Mouse (Mus musculus): Measurements from ENCODE around the gene Neu4.
"Not testable (repeated sequence)": the region's sequence is repeated elsewhere in the genome, so short reads cannot be mapped to it uniquely, and the experiment has no call there.

Gene Neu4

DNA sequence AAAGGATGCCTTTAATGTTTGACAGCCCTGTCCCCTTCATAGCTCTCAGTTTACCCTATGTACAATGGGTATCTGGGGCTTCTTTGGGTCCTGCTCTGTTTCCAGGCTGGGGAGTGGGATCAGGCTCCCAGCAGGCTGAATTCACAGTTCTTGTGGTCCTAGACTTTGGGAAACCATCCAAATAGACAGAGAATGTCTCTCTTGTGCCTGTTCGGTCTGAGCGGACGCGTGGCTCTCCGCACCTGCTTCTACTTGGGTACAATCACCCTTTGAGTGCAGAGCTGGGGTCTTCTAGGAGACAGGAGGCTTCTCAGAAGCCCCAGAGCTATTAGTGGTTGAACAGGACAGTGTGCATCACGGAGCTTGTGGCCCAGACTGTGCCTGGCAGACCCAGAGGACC, at the start of gene Neu4:
TSS of gene Neu4 (plus strand) at position 301 of the 400 bp plus-strand sequence.
- DNase-seq (ENCODE audit: inconsistent ontology term): no peak

DNA sequence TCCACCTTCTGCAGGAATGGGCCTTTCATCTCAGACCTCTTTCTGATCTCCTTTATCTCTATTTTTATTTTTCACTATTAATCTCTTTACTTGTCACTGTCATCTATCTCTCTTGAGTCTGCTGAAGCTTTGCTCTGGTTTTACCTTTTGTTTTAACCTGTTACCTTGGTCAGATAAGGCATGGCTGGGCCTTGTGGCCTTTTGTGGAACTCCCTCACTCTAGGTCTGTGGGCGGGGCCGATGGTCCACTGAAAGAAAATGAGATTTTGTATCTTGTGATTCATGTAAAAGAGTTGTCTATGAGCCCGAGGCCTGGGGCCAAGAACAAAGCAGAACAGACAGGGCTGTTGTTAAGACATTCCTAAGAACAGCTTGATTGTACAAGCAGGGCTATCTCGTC, 49.5 kb upstream of the Neu4 start:
- DNase-seq (ENCODE audit: inconsistent ontology term): not testable (repeated sequence)

DNA sequence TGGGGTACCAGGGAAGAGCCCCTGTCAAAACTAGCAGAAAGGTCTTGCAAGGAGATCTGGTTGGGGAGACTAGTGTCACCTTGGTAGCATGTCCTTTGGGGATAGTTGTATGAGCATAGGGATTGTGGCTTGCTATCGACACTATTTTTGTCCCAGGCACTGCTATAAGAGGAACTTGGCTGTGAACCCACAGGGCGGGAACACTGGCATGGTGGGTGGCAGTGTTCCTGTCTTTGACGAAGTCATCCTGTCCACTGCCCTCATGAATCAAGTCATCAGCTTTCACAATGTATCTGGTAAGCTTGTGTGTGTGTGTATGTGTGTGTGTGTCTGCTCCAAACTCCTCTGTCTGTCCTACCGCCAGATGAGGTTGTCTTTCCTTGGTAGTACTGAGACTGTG, 44.5 kb upstream of the Neu4 start:
- DNase-seq (ENCODE audit: inconsistent ontology term): not testable (repeated sequence)

DNA sequence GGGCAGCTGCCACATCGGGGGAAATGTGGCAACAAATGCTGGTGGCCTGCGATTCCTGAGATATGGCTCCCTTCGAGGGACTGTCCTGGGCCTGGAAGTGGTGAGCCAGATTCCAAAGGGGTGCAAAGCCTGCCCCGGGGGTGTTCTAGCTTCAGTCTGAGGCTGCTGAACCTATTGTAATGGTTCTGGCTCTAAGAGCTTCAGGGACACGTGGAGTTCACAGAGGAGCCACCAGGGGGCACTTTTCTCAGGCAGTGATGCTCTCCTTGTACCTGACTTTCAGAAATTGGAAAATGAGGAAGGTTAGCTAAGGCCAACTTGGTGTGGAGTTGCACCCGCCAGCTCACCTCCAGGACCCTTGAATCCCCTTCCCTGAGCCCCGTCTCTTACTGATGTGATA, 42.0 kb upstream of the Neu4 start:
- DNase-seq (ENCODE audit: inconsistent ontology term): not testable (repeated sequence)

DNA sequence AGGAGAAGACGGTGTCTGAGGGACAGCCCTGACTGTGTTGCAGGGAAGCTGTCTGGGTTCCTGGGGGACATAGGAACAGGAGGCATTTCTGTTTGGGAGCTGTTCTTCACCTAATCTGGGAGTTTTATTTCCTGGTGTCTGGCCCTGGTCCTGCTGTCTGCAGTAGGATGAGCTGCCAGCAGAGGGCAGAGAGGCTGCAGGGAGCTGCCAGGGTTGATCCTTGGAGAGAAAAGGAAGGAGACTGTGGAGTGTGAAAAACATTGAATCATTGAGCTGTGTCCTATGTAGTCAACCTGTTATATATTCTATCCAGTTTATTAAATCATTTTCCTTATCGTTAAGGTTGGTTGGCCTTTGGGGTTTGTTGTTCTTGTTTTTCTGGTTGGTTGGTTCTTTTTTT, 39.3 kb upstream of the Neu4 start:
- not testable (repeated sequence) for DNase-seq (ENCODE audit: inconsistent ontology term)

DNA sequence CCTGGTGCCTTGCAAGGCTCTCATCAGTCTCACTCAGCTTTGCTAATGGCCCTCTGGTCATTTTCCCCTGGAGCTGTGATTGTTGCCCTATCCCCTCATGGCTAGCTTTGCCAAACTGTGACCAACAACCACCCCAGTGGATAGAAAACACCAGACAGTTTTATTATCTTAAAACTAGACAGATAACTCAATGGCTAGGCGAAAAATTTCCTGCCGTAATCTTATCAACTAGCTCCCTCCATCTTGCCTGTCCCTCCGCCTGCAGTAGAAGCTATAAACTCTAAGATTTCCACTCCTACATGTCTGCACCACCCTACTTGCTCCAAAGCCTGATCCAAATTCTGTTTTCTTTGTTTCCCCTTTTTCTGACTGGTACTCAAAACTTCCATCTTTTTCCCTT, 34.1 kb upstream of the Neu4 start:
- DNase-seq (ENCODE audit: inconsistent ontology term): no peak

DNA sequence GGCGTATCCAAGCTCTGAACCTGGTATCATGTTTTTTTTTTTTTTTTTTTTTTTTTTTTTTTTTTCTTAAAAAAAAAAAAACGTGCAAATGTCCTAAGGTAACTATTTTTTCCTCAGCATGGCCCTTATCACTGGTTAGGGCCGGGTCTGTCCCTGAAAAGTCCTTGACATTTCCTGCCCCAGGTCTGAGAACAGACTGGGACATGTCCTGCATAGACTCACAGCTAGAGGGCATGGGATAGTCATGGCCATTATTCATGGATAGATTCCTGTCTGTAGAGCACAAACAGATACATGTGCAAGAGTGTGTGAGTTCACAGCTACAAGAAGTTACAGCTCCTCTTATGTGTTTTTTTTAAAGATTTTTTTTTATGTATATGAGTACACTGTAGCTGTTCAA, 31.5 kb upstream of the Neu4 start:
- no peak for DNase-seq (ENCODE audit: inconsistent ontology term)

DNA sequence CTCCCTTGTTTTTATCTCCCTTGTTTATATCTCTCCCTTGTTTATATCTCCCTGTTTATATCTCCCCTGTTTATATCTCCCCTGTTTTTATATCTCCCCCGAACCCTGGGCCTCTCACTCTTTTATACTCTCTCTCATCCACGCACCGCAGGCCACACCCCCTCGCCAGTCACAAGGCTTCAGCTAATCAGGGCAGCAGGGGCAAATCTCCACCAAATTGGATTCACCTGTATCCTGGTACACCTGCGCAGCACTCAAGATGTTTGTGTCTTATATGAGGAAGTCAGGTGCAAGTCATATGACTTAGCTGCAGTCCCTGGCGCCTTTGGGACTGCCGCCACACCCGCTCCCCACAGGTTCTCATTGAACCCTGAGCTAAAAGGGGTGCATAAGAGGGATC, 30.0 kb upstream of the Neu4 start, which contains the start of gene Gal3st2c:
TSS of gene Gal3st2c (plus strand) at position 301 of the 400 bp plus-strand sequence.
- not testable (repeated sequence) for DNase-seq (ENCODE audit: inconsistent ontology term)

DNA sequence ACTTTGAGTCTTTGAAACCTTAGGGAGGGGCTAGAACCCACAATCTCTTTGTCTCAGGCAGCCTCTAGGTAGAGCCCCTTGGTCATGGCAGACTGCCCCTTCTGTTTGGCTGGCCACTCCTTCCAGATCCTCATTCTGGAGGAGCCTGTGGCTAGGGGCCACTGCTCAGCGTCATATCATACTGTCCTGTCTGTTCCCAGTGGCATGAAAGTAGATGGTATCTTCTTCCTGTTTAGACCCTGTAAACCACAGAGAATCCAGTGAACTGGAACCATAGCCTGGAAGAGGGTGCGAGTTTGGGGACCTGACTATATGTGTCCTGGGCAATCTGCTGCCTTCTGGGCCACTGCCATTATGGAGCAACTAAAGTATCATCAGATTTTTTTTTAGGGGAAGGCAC, 29.2 kb upstream of the Neu4 start:
- DNase-seq (ENCODE audit: inconsistent ontology term): not testable (repeated sequence)

DNA sequence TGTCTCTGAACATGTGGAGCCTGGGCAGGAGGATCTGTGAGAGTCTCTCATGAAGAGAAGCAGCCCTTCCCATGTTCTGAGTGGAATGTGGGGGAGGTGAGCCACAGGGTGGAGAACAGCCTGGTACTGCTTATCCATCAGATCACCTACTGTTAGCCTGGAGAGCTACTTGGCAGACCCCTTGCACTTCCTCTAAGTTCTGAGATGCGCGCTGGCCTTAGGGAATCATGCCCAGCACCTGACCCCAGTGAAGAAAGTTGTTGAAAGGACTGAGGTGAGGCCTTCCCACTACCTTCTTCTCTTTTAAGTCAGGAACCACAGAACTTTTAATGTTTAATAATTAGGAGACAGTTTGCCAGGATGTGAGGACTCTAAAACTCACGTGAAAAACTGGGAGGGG, 28.8 kb upstream of the Neu4 start:
- not testable (repeated sequence) for DNase-seq (ENCODE audit: inconsistent ontology term)

DNA sequence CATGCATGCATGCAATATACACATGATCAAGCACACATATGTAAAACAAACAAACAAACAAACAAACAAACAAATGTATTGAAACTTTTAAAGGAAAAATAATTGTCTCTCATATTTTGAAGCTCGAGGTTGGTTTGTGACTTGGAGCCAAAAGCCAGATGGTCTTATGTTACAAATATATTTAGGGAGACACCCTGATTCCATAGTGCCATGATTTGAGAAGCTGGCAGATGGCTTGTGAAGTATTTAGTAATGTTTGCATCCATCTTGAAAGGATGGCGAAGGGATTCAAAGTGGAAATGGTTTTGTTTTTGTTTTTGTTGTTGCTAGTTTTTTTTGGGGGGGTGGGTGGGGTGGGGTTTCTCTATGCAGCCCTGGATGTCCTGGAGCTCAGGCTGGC, 19.2 kb upstream of the Neu4 start:
- no peak for DNase-seq (ENCODE audit: inconsistent ontology term)

DNA sequence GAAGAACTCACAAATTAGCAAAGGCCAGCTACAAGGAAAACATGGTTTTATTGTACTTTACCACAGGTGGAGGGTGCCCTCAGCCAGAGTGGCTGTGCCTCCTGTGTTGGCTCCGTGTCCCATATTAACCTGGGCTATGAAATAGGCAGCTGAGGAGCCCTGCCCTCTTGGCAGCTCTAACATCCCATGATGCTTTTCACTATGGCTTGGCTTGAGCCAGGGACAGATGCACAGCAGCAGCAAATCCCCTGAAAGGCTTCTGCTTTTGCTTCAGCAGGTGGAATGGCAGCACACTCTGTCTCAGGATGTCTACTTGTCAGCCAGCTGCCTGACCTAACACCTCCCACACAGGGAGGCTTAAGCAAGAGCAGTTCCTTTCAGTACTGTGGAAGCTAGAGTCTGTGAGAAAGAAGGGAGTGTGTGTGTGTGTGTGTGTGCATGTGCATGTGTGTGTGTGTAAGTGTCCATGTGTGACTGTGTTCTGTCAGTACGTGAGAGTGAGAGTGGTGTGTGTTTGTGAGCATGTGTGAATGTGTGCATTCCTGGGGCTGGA, 14.2 kb upstream of the Neu4 start:
- not testable (repeated sequence) for DNase-seq (ENCODE audit: inconsistent ontology term)

DNA sequence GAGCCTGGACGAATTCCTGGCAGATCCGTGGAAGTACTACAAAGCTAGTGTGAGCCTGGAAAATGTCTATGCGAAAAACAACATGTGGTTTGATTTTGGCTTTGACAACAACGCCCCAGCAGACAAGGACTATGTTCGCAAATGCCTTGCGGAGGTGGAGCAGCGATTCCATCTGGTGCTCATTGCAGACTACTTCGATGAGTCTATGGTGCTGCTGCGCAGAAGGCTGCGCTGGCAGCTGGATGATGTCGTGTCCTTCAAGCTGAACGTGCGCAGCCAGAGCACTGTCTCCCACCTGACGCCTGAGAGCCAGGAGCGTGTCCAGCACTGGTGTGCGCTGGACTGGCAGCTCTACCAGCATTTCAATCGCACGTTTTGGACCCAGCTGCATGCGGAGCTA, 11.4 kb upstream of the Neu4 start:
- DNase-seq (ENCODE audit: inconsistent ontology term): not testable (repeated sequence)

DNA sequence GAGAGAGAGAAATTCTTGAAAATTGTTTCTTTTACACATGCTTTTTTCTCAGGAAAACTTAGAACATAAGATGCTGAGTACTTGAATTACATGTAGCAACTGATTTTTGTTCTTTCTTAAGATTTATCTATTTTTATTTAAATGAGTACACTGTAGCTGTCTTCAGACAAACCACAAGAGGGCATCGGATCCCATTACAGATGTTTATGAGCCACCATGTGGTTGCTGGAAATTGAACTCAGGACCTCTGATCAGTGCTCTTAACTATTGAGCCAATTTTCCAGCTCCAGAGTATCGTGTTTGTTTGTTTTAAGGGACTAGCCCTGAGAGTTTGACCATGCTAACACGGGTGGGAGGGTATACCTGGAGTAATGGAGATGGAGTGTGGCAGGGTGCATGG, 8.6 kb upstream of the Neu4 start:
- no peak for DNase-seq (ENCODE audit: inconsistent ontology term)

DNA sequence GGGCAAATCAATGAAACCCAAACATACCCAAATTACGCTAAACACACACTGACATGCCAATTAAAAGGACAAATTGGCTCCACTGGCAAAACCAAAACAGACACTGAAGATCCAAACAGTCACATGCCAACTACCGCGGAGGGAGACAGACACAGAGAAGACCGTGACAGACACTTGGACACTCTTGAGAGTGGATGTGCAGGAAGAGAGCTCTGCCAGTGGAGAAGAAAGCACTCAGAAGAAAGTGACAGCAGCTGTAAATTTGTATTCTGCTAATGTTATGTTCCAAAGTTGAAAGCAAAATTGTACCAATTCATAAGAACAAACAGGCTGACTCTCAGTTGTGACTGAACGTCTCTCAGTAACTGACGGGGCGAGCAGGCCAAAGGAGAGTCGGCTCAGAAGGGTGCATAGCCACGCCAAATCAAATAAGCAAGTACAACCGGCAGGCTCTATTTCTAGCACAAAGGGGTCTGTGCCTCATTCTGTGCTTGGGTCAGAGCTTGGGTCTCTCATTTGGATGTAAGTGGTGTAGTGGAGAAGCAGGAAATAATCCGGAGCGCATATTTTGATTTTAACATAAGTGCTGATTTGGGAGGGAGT, 7.4 kb downstream of the Neu4 start:
- no peak for DNase-seq (ENCODE audit: inconsistent ontology term)

DNA sequence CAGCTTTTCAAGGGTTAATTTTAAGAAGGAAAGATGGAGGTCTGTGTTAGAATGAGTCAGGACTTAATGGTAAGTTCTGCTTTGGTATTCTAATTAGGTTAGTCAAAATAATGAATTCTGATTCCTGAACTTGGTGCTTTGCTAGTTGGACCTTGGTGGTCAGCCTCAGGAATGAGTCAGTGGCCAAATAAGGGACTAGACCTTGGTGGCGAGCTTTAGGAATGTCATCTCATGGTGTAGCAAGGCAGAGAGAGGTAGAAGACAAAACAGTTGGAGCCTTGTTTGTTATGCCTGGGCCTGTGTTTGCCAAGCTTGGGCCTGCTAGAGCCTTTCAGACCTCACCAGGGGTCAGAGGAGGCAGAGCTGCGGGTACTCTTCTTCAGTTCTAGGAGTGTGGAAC, 8.5 kb downstream of the Neu4 start:
- peak; percentile 80 for DNase-seq (ENCODE audit: inconsistent ontology term)

DNA sequence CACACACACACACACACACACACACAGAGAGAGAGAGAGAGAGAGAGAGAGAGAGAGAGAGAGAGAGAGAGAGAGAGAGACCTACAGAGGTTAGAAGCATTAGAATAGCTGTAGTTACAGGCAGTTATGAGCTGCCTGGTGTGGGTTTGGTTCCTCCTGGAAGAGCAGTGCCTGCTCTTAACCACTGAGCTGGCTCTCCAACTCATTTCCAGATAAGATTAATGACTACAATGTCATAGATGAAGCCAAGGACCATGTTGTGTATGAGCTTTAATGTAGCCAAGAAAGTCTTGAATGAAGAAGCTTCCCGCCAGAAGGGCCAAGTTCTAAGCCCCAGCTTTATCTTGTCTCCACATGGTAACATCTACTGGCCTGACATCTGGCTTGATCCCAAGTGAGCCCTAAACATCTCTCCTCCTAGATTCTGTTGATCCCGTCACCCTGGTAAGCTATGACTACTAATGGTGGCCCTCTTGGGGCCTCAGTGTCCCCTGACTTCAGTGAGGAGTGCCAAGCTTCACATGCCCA, 12.9 kb downstream of the Neu4 start:
- DNase-seq (ENCODE audit: inconsistent ontology term): no peak

DNA sequence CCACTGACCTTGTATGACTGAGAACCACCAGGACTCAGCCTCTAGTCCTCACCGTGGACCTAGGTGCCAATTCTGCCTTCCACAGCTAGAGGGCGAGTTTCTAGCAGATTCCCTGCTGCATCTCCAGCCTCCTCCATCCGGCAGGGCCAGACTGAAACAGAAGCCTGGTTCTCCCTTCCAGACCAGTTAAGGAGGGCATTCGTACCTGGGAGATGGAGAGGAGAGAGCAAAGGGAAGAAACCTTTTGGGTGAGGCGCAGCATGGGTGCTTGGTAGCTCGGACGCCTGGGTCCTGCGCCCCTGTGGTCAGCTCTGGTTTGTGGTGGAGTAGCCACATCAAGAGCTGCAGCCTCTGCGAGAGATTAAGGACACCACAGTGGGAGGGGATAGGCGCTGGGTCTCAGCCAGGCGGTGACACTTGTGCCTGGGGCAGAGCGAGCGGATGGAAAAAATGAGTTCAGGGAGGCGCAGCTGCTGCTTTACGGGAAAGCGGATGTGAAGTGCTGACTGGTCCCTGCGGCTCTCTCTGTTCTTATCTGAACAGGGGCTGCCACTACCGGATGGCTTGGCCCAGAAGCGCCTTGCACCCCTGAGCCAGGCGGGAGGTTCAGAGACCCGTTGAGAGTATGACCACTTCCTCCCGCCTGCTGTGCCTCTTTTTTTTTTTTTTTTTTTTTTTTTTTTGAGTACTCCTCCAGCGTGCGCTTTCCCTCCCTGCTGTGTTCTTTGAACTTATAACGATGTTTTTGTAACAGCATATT, 14.9 kb downstream of the Neu4 start:
- peak; percentile 95 for DNase-seq (ENCODE audit: inconsistent ontology term)

DNA sequence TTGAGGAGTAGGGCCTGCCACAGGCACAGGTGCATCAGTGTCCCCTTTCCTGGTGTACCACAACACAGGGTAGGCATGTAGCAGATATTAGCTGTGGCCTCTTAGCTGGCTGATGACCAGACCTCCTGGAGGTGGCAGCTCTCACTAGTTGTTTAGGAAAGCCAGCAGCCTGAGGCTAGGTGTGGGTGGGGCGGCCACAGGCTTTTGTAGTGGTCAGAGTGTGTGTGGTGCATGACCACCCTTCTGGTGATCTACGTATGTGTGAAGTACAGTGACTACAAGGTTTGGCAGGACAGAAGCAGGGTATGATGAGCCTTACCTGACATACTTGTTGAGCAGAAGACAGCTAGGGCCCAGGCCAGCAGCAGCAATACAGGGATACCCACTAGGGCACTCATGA, 20.1 kb downstream of the Neu4 start:
- no peak for DNase-seq (ENCODE audit: inconsistent ontology term)

DNA sequence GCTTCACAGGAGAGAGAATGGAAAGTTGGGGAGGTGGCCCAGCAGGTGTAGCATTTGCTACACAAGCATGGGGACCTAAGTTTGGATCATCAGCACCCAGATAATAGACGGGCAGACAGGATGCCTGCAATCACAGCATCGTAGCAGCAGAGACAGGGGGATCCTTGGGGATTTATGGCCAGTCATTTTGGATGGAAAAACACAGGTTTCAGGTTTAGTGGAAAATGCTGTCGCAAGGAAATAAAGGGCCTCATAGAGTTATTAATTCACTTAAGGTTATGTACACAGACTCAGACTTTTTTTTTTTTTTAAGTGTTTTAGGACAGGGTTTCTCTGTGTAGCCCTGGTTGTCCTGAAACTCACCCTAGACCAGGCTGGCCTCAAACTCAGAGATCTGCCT, 25.3 kb downstream of the Neu4 start:
- DNase-seq (ENCODE audit: inconsistent ontology term): no peak

DNA sequence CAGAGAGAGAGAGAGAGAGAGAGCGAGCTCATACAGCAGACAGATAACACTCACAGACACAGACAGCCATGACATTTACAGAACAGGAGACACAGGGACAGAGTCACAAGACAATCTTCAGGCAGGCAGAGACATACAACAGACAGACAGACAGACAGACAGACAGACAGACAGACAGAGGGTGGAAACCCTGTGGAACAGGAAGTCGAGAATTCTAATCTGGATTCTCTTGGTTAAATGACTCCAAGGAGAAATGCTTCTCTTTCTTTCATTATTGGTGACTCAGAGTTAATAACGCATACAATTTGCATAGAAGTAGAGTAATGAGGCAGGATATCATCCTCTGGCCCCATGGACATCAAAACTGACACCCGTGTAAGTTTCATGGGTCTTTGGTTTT, 26.3 kb downstream of the Neu4 start:
- no peak for DNase-seq (ENCODE audit: inconsistent ontology term)

DNA sequence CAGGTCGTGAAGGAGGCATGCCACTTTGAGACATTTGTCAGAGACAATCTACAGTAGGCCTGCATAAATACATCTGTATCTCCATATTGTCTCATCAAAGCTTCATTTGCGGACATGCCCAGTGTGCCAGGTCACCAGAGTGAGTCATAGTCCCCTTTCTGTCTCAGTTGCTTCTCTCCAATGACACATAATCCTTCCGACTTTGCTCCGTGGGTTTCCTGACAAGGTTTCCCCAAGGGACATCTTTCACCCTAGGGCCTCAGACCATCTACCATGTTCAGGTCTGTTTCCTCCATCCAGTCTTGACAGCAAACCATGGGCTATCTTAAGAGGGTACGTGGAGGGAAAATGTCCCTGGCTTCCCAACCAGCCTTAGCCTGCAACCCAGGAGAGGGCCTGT, 30.9 kb downstream of the Neu4 start:
- DNase-seq (ENCODE audit: inconsistent ontology term): no peak

DNA sequence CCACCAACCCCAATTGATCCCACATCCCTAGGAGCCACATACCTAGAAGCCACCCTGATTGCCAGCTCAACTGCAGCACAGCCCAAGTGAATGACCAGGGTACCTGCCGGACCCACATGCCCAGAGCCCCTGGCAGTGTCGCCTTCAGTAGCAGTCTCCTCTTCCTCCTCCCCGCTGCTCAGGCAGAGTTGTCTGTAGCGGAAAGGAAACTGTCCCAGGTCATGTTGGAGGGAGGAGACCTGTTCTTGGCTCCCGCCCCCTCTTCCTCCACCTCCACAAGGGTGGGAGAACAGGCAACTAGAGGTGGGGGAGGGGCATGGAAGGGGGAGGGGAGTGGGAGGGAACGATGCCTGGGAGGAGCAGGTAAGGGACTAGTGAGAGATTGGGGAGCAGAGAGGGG, 32.1 kb downstream of the Neu4 start, which contains the start of gene Pdcd1:
TSS of gene Pdcd1 (minus strand) at position 181 of the 400 bp plus-strand sequence.
- no peak for DNase-seq (ENCODE audit: inconsistent ontology term)
